Mouse (Mus musculus) B cell, adult 2 months (primary cell): ENCODE data around the gene Arhgef28.

Experiments used
- DNase-seq, 2 experiments: peaks; one replicate each; pipeline ENCODE4 v3.0.0; 2022

Gene Arhgef28

DNA sequence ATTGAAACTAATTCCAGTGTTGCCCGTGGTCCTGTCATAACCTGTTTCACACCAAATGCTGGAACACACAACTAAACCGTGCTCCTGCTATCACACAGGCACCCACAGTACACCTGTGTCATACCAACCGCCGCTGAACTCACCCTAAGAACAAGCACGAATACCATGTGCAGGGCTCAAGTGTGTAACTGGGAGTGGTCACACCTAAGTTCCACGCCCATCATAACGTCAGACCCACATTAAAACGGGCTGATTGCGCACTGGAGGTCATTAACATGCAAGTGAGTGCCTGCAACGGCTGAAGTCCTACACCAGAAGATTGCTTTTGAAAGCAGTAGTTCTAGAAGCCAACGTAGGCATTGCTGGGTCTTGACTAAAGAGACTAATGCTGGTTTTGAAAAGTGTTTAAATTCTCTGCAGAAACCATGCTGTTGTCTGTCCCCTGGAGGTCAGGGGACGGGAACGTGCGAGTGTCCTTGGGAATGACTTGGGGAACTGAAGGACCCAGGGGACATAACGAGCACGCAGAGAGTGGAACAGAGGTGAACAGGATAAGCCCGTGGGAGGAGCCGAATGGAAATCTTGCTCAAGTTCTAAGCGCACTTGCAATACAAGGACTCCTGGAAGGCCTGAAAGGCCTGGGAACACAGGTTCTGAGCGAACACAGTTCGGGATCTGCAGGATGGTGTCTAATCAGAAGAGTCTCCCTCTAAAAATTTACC lies 22.9 kb downstream of the Arhgef28 start:
- DNase-seq: no peak

DNA sequence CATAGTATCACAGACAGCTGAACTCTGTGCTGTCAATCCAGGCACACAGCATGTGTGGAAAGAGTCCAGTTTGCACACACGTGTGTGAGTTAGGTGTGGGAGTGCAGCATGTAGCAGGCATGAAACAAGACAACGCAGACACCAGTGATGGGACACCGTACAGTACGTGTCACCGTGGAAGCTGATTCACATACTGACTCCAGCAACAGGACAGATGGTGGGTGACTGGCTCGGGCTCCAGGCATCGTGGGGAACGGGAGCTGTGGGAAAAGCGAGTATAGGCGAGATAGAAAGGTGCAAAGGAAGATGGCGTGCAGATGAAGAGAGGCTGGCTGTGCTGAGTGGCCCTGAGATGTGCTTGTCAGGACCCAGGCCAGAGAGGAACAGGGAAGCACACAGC lies 23.9 kb downstream of the Arhgef28 start:
- no peak for DNase-seq

DNA sequence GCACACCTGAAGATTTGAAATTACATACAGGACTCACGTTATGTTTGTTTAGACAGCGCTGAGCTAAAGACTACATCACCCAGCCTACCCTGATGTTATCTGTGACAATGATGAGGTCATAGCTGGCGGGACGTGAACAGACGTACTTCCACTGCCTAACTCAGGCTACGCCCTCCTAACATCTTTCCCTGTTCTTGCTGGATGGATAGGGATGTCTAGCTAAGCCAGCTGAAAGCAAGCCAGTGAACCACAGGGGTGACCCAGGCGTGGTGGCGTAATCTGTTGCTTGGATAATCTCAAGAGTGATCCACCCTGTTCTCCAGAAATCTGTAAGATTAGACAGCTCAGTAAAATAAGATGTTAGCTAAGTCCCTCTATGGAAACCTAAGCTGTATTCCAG lies 25.6 kb downstream of the Arhgef28 start:
- DNase-seq: no peak

- no peak for DNase-seq
Measured at GRCm38 (mm10) chr13:98175323-98176007, 30.8 kb downstream of the Arhgef28 start.

DNA sequence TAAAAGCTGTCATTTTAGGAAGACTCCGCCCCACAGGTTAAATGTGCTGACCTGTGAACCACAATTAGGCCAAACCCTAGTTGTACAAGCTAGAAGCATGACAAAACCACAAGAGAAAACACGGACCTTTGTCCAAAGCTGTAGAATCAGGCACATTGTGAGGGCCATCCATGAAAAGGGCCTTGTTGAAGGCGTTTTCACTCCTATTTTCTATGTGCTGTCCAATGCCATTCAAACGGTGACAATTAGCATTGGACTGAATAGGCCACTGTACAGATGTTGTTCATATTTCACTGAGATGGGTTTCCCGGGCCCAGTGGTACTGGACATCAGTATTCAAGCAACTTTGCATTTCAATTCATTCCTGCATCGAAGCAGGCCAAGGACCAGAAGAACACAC lies 33.2 kb downstream of the Arhgef28 start:
- DNase-seq: no peak

DNA sequence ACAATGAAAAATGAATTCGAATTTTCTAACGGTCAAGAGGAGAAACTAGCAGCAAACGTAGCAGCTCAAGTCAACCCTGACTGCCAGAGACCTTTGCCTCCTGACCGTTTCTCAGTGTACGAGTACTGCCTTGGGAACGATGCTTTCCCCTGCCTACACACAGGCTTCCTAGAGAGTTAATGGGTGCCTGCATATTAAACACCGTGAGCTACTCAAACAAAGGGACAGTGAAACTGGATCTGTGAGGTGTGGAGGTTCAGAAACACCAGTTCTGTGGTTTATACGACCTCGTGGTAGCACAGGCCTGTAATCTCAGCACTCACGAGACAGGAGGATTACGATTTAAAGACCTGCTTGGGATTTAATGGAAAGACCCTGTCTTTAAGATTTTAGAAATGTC lies 33.9 kb downstream of the Arhgef28 start:
- DNase-seq: no peak

GRCm38 (mm10) chr13:98171706-98172105 lies 34.5 kb downstream of the Arhgef28 start:
- no peak for DNase-seq

- DNase-seq: no peak
Measured at GRCm38 (mm10) chr13:98171257-98171656, 35.0 kb downstream of the Arhgef28 start.

DNA sequence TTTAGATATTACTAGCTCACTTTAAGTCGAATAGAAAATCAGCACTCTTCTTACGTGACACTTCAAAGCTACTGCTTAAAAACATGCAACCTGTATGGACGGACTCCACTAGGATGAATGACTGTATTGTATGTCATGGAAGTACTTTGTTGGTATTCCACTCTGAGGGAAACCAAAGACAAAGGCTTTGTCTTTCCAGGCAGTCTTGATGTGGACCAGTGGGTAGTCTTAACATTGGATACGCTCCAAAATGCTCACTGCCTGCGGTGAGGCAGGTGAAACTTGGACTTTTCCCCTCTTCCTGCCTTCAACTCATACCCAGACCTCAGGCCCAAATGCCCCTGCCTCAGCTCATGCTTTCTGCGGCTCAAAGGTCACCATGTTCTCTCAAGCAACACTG lies 41.4 kb downstream of the Arhgef28 start:
- DNase-seq: no peak

DNA sequence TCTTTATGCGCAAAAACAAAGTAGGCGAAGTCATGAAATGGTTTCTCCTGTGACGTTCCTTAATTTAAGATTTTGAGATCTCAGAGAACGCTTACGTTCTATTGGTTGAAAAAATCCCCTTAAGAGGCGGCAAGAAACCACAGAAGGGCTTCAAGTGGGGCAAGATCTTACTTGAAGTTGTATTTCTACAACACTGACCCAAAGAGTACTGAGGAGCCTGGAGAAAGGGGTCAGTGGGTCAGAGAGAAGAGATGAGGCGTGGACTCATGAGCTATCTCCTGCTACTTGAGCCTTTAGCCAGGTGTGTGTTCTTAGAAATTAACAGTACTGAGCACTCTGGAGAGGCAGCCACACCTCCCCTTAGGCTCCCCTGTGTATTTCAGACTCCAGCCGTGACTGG lies 44.7 kb downstream of the Arhgef28 start:
- no peak for DNase-seq

DNA sequence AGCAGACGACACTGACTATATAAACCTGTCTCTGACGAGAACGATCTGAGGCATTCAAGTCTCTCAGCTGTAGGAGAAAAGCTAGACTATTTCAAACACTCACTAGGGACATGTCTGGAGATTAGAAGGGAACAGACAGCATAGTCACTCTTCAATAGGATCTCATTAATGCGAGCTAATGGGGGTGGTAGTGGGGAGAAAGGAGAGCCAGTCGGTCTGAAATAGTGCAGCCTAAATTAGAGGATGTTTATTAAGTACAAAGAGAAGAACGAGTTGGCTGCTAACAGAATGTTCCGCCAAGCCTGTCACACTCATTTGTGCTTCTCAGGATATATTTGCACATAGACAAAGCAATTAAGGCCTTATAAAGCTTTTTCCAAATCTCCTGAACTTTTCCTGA lies 49.6 kb downstream of the Arhgef28 start:
- DNase-seq: no peak

GRCm38 (mm10) chr13:98152759-98153158 lies 53.5 kb downstream of the Arhgef28 start:
- DNase-seq: no peak

DNA sequence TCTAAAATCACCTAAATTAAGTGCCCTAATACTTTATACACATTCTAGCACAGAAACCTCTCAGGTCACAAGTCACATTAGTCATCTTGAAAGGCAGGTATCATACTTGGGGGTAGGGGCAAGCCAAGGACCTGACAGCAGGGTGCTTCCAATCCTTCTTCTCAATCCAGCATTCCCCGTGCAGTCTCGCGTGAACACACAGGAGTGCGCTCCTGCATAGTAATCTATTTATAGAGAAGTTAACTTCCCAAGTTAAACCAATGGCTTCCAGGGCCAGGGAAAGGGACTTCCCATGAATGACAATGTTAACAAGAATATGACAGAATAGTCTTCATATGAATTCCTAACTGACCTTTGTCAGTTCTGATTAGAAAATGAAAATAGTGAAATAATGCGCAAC lies 58.7 kb downstream of the Arhgef28 start:
- no peak for DNase-seq

GRCm38 (mm10) chr13:98146573-98147160 lies 59.6 kb downstream of the Arhgef28 start:
- no peak for DNase-seq

GRCm38 (mm10) chr13:98145310-98145709 lies 60.9 kb downstream of the Arhgef28 start:
- no peak for DNase-seq

DNA sequence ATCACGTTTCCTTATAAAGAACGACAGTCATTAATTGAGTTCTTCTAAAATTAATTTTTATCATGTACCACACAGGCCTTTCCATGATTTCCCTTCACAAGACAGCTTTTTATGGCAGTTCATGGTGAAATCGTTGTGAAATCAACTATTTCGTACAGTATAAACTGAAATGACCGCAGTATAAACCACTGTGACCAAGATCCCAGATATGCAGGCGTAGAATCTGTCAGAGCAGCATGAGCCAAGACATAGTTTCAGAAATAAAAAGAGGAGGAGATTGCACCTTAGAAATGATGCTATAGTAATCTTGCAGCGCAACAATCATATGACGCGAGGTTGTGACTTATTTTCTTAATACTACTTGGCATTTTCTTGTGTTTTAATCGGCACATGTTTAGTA lies 63.2 kb downstream of the Arhgef28 start:
- DNase-seq: no peak

DNA sequence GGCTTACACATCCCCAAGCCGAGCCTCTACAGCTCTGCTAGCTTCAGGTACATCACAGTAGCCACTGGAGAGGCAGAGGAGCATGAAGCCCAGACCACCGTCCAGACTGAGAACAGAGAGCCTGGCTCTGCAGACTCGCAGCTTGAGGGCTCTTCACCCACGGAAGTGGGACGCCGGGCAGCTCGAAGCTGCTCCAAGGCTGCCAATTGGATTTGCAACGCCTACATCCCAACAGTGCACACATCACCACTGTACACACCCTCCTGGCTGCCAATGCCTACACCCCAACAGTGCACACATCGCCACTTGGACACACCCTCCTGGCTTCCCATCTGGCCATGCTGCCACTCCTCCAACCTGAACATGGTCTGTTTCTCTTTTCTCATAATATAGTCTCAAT lies 65.6 kb downstream of the Arhgef28 start:
- no peak for DNase-seq

GRCm38 (mm10) chr13:98138786-98139185 lies 67.5 kb downstream of the Arhgef28 start:
- DNase-seq: no peak

DNA sequence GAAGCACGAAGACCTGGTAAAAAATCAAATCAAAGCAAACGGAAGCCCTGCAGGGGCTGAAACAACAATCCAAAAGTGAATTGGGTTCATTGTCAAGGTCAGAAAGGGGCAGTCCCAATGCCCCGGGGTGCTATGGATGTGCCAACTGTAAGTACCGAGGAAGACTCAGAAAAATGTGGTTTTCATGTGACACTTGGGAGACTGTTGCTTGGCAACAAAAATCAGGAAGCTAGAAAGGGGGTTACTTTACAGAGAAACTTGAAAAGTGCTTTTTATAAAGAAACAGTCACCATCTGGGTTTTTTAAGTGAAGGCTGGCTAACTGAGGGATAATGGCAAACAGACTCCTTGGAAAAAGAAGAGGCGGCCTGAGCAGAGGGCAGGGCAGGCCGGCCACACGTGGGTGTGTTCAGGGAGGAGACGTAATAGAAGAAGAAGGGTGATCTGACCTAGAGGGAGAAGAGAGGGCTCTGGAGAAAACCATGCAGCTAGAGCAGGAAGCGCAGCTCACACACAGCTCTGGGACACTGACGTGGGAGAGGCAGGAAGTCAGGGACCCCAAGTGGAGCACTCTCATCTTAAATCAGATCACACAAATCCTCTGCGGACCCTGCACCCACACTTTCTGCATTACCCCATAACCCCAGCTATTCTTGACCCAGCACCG lies 70.2 kb downstream of the Arhgef28 start:
- DNase-seq: no peak

- no peak for DNase-seq
Measured at GRCm38 (mm10) chr13:98132951-98133350, 73.3 kb downstream of the Arhgef28 start.

- DNase-seq: no peak
Measured at GRCm38 (mm10) chr13:98132264-98132663, 74.0 kb downstream of the Arhgef28 start.

DNA sequence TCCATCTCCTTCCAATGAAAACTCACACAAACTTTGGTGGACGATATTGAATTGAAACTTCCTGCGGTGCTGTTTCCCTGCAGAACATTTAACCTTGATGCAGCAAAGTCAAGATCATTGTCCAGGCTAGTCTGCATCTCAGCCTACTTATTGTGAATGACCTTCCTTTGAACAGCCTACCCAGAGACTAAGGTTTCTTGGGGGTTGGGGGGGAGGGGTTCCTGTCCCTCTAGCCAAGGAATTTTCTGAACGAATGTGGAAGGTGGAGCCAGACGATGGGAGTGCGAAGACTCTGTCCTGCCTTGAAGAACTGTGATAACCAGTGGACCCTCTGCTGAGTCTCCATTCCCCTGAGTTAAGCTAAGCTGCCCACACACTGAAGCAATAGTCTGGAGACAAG lies 80.6 kb downstream of the Arhgef28 start:
- no peak for DNase-seq

DNA sequence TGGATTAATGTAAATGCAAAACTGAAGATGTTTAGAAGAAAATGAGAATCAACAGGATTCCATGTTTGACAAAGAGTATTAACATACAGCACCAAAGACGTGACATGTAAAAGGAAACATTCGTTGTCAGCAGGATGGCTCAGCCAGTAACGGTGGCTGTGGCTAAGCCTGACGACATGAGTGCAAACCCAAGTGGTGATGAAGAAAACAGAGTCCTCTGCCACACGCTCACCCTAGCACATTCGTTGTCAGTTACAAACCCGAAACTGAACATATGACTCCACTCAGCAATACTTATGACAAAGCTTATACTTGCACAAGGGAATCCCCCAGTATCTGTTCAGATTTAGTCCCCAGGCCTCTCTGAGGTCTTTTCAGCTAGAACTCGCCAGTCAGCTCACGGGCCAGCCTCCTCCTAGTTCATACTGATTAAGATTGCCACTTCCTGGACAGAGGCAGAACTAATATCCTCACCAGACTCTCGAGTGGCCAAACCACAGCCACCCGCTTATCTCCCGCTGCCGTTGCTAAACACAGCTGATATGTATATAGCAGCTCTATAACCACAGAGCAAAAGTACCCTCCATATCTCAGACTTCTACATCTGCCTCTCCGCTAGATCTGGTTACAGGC lies 82.0 kb downstream of the Arhgef28 start:
- DNase-seq: no peak
